Mouse (Mus musculus): ENCODE measurements around the gene Zbtb20.
A peak's percentile ranks its signal among the peaks of the same experiment; 100 is the strongest.

Zbtb20 gene

DNA sequence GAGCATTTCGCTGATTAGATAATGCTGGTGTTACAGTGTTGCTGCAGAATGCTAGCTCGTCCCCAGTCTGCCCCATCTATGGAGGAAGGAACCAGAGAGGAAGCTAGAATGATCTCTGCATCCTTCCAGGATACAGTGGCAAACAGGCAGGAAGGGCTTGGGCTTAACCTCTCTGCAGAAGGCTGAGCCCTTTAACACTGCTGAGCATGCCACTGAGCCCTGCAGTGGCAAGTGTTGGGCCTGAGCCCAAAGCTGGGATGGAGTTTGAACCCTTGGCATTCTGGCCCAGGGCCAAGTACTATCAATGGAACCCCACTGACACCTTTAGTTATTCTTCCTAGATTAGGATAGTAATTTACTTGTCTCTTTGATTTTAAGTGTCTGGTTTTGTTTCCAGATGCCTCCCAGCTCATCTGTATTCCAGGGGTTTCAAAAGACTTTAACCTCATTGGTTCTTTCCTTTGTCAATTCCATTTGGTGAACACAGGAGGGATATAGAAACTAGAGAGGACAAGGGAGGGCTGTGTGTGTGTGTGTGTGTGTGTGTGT is 532.0 kb downstream of the Zbtb20 start:
- no peak for DNase-seq

DNA sequence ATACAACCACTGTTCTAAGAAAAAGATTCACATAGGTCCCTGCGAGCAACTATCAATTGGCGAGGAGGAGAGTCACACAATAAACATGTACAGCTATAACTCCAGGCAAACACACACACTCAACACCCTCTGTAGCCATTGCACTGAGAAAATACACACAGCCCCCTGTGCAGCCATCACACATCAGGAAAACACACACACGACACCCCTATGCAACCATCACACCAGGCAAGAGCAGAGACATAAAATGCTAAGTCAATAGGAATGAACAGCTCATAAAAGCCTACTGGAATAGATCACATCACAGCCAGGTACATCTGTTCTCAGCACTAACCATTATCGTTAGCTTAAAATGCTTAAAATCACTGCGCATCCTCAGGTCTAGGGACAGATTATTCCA is 532.9 kb downstream of the Zbtb20 start:
- DNase-seq = no peak

DNA sequence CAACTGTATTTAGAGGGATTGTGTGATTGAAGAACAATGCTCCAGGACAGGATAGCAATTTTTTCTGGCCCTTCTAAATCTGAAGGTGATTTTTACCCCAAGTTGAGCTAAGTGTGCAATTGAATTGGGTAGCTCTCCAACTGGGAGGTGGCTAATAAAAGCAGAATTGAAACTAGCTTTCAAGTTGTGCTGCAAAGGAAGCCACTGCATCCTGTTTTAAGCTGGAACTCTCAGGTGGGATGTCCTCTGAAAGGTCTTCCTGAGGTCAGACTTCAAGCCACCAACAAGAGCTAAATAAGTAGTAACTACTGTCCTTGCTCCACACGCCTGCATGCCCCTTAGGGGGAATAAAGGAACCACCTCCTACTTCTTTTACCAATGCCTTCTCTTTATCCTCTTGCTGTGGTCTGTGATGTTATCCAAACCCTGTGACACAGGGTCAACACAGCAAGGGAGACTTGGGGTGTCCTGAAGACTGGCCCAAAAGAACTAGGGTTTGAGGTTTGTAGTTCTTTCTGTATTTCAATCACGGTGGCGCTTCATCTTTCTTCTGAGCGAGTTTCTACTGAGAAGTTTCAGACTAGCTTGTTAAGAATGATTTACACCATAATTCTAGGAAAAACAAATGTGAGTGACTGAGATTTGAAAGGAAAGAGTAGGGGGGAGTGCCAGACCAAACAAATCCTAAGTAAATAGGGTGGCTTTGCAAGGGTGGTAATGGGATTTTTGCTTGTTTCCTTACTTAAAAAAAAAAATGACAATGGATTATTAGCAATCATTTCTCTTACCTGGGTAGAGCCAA is 533.6 kb downstream of the Zbtb20 start:
- DNase-seq = no peak

DNA sequence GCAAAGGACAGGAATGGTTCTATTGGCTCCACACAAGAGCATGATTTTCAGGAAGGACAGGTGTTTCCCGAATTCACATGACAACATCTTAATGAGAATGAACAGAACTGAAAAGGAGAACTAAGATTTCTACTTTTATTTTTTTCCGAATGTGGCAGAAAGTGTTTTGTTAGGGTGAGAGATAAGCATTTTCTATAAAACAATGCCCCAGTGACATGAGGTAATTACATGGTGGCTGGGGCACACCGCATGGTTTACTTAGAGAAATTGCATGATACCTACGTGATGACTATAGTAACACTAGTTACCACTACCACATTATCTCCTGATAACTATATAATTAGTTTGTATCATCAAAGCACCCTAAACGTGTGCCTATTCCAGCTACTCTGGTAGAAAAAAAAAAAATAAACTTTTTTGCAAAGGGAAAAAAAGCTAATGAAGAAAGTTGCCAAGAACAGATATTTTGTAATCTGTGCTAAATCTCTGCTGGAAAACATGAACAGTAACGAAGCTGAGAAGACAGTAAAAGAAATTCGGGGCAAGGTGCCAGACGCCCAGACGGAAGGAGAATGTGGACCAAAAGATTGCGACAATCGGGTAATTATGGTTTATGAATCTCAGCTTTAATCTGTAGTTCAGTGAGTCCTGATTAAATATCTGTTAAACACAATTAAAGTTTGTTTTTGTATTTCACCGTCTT is 534.4 kb downstream of the Zbtb20 start:
- peak; percentile 30 for DNase-seq

DNA sequence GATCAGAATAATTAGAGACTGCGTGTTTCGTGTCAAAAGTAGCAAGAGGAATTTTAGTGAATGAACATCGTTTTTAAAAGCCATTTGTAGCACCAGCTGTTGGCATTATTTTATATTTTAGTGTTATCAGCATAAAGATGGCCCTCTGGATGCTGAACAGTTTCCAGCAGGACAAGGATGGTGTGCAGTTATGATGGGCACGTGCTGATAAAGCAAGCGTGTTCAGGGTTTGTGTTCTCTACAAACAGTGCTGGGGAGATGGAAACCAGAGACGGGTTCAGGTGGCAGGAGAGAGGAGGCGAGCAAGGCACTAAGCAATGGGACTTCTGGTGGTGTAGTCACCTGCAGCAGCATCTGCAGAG is 534.9 kb downstream of the Zbtb20 start:
- no peak for DNase-seq

DNA sequence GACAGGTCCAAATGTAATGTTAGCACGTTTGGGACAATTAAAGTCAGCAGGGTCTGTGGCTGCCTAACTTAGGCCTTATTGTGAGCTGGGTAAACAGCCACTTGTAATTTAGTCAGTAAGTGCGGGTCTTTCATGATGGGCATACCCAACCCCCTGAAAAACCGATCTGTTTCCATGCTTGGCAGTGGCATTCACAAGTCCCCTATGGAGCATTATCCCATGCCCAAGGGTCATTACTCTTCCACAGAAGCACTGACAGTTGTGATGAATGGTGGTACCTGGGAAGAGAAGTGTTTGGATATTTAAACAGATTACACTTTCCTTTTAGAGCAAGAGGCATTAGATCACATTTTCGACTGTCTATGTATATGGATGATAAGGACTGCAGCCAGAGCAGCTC is 540.2 kb downstream of the Zbtb20 start:
- DNase-seq = no peak

DNA sequence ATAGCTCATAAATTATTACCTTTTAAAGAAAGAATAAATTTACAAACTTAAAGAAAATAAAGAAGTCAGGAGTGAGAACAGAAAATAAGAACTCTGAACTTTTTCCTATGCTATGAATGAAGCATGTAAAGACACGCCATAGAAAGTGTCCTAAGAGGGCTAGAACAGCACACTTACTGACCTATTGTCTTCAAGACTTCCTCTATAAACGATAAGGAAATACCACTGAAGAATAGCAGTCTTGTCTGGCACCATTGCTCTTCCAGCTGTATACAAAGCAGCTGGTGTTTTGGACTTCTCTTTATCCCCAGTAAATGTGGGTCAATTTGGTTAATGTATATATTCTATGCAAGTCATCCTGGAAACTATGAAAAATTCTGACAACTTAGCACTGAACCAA is 544.2 kb downstream of the Zbtb20 start:
- DNase-seq = no peak

DNA sequence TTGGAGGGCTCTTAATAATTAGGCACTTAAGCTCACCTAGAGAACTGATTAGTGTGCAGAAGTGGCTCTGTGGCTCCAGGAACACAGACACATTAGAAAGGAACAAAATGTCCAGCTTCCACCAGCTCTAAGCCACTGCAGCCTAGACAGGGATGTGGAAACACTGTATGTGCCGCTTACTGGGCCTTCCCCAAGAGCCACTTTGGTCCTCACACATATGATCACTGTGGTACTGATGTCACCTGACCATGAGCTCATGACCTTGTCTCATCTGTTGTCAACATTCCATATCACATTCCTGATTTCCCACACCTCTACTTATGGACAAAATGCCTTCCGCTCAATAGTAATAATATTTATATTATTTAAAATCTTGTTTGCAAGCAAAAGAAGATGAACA is 553.3 kb downstream of the Zbtb20 start:
- DNase-seq = no peak

DNA sequence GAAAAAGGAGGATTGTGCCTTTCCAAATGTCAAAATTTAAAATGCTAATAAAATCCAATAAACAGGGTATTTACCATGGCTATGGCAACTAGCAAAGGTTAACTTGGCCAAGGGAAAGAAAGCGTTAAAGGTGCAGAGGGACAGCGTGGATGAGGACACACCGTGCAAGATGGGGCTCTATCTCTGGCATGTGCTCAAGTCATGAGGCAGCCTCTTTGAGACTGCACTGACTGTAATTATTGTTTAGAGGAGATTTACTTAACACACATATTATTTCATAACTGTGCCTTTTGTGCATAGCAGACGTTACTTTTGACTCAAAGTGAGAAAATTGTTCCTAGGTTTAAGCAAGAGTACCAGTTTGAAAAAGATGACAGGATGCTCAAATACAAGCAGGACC is 554.3 kb downstream of the Zbtb20 start:
- DNase-seq = no peak

DNA sequence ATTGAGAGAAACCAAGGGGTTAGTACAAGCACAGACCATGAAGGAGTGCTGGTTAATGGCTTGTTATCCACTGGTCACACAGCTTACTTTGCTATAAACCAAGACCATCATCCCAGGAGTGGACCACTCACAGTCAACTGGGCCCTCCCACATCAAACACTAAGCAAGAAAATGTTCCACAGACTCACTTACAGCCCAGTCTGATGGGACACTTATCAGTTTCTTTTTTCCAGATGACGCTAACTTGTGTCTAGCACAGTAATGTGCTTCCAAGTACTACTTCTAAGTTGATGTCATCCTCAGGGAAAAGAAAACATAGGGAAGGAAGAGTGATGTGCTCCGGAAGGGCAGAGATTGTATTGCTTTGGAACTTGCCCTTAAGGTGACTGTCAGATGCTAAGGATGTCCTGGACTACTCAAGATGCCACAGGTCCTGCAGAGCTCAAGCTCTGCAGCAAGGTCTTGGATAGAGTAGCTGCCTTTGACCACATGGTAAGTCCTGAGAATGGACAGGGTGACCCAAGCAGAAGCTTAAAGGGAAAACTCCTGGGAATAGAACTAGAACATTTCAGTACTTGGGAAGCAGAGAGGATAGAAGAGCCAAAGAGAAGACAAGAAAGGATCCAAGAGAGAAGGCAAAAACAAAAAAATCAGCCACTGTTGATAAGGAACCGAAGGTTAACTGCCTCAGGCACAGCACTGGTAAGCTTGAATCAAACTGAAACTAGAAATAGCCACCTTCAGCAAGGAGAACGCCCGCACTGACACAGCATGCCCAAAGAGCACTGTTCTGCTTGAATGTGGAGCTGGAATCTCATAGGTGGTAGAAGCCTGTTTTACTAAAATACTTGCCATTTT is 556.1 kb downstream of the Zbtb20 start:
- DNase-seq = no peak

DNA sequence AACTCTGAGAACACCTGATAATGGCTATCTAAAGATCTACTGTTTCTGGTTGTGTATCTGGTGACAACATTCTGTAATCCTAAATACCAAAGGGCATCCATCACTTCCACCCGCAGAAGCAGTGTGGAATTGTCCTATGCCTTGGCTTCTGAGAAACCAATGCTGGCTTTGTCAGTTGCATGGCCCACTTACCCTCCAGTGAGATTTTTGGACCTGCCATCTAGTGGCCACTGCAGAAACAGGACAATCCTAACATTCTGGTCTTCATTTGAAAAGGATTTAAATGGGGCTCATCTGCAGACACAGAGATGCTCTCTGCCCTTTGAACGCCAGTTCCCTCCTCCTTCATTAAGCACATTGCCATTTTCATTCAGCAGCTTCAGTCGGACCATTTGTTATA is 559.3 kb downstream of the Zbtb20 start:
- DNase-seq = peak; percentile 9

DNA sequence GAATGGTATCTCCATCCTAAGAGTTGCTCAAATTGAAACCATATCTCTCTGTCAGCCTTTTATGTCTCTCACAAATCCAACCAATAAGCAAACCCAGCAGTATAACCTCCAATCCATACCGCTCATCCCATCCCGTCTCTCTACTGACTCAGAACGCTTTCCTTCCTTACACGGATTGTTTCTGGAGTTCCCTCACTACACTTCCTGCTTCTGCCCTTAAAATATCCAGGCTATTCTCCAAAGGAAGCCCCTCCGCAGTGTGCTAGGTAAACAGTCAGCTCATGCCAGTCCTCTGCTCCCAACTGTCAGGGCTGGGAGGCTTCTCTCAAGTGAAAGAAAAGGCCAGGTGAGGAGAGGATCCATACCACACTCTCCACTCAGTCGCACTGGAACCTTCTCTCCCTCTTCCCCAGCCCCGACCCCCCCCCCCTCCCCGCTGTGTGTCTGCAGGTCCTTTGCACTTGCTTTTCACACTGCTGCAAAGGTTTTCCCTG is 563.2 kb downstream of the Zbtb20 start:
- DNase-seq = no peak

DNA sequence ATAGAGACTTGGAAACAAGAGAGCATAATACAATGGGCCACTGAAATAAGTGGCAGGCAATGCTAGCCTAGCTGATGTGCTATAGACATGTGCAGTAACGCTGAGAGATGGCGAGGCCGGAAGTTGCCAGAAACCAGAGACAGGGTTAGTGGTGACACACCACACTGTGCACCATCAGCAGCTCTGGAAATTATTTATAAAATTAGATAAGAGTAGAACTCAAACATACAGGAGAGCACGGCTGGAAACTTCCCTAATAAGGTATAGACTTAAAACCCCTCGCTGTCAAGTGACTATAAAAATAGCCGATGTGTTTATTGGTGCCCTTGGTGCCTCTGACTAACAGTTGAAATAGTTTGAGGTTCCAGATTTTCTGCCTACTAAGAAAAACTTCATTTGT is 565.7 kb downstream of the Zbtb20 start:
- DNase-seq = no peak

DNA sequence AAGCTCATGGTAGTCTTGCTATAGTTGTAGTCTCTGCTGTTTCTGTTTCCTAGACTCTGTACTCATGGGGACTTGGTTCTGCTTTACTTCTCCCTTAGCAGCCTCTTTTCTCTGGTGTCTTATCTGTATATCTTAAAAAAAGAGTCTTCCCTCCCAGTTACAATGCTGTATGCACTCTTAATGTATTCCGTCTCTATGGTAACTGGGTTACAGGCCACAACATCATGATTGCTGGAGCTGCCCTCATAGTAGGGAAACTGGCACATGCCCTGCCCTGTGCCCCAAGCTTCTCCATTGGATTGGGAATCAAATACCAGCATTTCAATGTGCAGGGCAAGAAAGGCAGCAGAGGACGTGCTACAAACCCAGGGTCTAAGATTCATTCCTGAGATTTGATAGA is 567.4 kb downstream of the Zbtb20 start:
- no peak for DNase-seq

DNA sequence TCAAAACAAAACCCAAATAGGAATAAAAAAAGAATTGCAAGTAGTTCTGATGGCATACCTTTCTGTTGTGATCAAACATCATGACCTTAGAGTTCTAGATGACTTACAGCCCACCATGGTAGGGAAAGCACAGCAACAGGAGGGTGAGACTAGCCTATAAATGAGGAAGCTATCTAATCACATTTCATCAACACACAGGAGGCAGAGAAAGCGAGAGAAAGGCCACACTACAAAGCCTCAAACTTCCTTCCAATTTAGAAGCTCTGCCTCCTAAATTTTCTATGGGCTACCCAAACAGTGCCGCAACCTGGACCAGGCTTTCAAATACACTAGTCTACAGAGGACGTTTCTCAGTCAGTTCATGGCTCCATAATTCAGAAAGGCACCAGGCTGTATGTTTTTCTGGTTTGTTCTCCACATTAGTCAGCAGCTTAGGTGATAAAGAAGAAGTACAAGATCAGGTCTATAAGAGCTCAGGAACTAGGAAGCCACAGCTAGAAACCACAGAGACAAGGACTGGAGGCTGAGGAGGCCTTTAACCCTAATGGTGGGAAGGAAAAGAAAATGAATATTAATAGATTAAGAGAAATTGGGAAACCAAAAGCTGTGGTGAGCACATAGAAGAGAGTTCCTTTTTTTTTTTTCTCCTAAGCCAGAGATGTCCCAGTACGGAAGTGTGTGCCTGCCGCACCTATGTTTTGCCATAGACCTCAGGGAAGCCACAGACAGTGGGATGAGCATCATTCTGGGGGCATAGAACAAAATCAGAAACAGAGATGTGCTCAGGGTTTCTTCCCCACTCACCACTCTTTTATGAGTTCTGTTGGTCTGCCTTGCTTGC is 572.7 kb downstream of the Zbtb20 start:
- DNase-seq = no peak

DNA sequence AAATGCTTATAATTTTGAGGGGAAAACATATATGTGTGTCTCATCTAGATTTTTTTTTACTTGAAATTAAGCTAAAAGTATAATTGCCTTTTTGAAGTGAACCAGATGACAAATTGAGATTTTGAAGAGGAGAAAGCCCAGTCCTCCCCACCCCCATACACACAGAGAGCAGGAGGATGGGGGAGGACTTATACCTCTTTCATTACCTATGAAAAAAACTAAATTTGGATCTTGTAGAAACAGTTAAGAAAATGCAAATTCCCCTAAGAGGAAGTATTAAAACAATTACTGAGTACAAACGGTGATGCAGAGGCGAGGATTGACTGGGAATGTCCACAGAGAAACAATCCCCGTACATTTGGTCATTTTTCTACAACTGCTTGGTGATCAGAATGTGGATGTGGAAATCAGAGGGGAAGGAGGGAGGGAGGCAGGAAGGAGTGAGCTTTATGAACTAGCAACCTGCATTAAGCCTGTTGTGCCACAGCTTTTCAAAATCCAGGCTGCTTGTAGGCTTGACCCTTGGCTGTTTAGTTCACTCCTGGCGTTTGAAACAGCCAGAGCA is 578.8 kb downstream of the Zbtb20 start:
- DNase-seq = no peak

DNA sequence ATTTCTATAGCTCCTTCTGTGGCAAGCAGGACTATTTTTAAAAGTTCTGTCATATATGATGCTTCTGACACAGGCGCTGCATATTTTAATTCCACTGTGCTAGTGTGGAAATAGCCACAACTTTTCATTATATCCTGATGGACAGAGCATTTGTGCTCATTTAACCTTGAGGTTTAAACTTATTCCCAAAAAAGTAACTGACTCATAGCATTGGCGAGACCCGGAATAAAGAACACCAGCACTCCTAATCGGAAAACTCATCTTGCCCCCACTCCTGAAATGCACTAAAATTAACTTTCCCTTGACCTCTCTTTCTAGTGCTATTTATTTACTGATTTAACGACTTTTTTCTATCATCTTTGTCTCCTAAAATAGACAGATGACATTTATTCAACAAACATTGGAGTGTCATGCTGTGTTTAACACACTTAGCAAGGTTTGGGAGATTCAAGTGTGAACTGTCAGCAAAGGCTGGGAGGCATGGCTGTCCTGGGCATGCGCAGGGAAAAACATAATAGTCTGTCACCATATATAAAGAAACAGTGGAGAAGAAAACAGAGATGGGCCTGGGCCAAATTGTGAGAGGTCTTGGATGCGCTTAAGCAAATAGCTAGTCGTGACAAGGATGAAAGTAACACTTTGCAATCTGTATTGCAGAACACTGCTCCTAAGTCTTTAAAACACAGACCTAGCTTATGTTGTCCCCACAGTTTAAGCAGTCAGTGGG is 580.9 kb downstream of the Zbtb20 start:
- no peak for DNase-seq

DNA sequence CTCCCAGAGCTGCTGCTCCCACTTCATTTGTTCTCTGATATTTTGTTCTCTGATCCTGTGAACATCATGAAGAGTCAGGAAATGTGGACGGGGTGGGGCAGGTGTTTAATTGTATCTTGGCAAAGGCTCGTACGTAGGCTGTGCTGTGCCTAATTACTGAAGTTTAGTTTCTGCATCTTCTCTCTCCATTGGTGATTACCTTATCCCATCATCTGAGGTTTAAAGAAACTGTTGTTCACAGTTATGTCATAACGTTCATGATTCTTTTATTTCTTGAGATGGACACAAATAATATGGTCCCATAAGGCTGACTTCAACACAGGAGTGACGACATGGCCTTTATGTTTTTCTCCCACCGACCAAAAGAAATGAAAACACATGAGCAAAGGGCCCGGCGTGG is 582.1 kb downstream of the Zbtb20 start:
- no peak for DNase-seq

DNA sequence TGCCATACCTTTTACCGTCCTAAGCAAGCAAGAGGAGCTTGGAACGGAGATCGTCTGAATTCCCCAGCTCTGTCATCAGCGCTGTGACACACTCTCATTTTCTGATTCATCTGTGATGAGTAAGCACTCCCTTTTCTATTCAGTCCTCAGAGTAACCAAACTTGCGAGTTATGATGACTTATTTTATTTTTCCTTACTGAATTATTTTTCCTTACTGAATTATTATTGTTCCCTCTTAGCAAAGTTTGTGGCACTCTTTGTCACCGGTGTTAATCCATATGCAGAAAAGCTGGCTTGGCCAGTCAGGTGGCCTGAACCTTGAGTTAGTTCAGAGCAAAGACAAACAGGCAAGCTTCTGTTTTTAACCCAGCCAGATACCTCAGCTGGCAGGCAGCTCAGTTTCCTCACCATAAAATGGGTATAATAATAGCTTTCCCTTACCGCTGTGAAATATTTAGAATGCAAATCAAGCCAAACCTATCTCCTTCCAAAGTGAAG is 583.1 kb downstream of the Zbtb20 start:
- no peak for DNase-seq

DNA sequence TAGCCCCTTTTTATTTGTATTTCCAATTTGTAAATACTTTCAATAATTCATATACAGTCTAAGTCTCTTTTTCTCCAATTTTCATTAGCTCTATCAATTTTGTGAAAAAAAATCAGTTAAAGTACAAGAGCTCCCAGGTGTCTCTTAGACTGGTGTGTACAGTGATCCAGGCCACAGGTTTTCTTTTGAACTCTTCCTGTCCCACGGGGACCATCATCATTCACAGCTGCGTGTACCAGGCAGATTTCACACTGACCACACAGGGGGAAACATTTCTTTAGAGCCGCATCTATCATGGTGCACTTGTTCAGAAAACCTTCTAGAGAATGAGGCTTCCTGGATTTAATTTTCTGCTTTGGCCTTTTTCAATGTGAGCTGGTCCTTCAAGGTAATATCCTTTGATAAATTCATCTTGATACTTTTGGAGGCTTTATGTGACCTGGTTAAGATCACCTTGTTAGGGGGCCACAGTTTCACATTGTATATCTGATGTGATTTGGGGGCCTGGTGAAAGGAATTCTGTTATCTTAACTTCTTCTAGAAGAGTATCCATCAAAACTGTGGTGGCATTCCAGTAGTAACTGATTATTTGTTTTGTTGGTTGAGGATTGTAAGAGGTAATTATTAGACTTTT is 586.2 kb downstream of the Zbtb20 start:
- no peak for DNase-seq
